Mouse (Mus musculus) liver, postnatal 0 days (tissue): ENCODE results near the gene Idh3g.

ENCODE experiments used
- CTCF ChIP-seq: sonication (generic); IDR thresholded peaks from 2 replicates; pipeline ENCODE4 v1.5.1; 2016; ENCODE audit warnings: antibody characterized with exemption, low read depth
- EP300 ChIP-seq: IDR thresholded peaks from 2 replicates; pipeline ENCODE4 v1.6.1; 2016; ENCODE audit warnings: antibody characterized with exemption, low read depth, mild to moderate bottlenecking

GRCm38 (mm10) chrX:73767267-73767666, 19.4 kb downstream of the Idh3g start:
- TF ChIP-seq CTCF (peak; percentile 67), EP300 (no peak)
